Mouse (Mus musculus): ENCODE data around the gene Pimreg.

Gene Pimreg

GRCm38 (mm10) chr11:72041768-72042607 is at the start of gene Pimreg:
Pimreg (plus strand) TSS chr11:72042032.
- DNase-seq: peak; percentile 91 to 94

GRCm38 (mm10) chr11:71992438-71992837 is 49.4 kb upstream of the Pimreg start:
- DNase-seq: no peak

GRCm38 (mm10) chr11:71995968-71996511 is 45.8 kb upstream of the Pimreg start:
- DNase-seq: peak; percentile 53 to 69

- no peak for DNase-seq
Measured at GRCm38 (mm10) chr11:71996805-71997204, 45.0 kb upstream of the Pimreg start.

GRCm38 (mm10) chr11:72000194-72000593 is 41.6 kb upstream of the Pimreg start:
- DNase-seq: no peak

GRCm38 (mm10) chr11:72002138-72002853 is 39.5 kb upstream of the Pimreg start:
- DNase-seq: peak; percentile 59 to 64

- no peak for DNase-seq
Measured at GRCm38 (mm10) chr11:72003171-72003570, 38.7 kb upstream of the Pimreg start.

- no peak for DNase-seq
Measured at GRCm38 (mm10) chr11:72005547-72005946, 36.3 kb upstream of the Pimreg start.

GRCm38 (mm10) chr11:72010367-72010766 is 31.5 kb upstream of the Pimreg start:
- no peak for DNase-seq

GRCm38 (mm10) chr11:72010940-72011722 is 30.7 kb upstream of the Pimreg start:
- DNase-seq: no peak

GRCm38 (mm10) chr11:72011955-72012354 is 29.9 kb upstream of the Pimreg start:
- no peak for DNase-seq

GRCm38 (mm10) chr11:72014674-72015073 is 27.2 kb upstream of the Pimreg start:
- DNase-seq: no peak

- DNase-seq: no peak
Measured at GRCm38 (mm10) chr11:72016518-72017252, 25.1 kb upstream of the Pimreg start.

- no peak for DNase-seq
Measured at GRCm38 (mm10) chr11:72017253-72017601, 24.6 kb upstream of the Pimreg start.

- no peak for DNase-seq
Measured at GRCm38 (mm10) chr11:72021015-72021414, 20.8 kb upstream of the Pimreg start.

GRCm38 (mm10) chr11:72022827-72023226 is 19.0 kb upstream of the Pimreg start:
- no peak for DNase-seq

- DNase-seq: peak; percentile 45 to 57
Measured at GRCm38 (mm10) chr11:72023581-72023980, 18.3 kb upstream of the Pimreg start.

GRCm38 (mm10) chr11:72024193-72024781 is 17.5 kb upstream of the Pimreg start:
- DNase-seq: peak; percentile 77 to 84

GRCm38 (mm10) chr11:72025843-72026242 is 16.0 kb upstream of the Pimreg start:
- peak in 1 of 2 experiments; percentile 41 for DNase-seq

GRCm38 (mm10) chr11:72026516-72026915 is 15.3 kb upstream of the Pimreg start:
- DNase-seq: no peak

GRCm38 (mm10) chr11:72027836-72028235 is 14.0 kb upstream of the Pimreg start:
- DNase-seq: no peak

- peak; percentile 73 to 78 for DNase-seq
Measured at GRCm38 (mm10) chr11:72029143-72029542, 12.7 kb upstream of the Pimreg start.

All from kidney, postnatal 4 days (tissue).